Mouse (Mus musculus) layer of hippocampus, adult 9-11 months (tissue): Measurements from ENCODE around the gene Tceanc2.
A peak's percentile ranks its signal among the peaks of the same experiment; 100 is the strongest.
"Not testable (repeated sequence)": the region's sequence is repeated elsewhere in the genome, so short reads cannot be mapped to it uniquely, and the experiment has no call there.

ENCODE experiments used
- DNase-seq: peaks from one replicate; pipeline ENCODE4 v3.0.0; 2022

The Tceanc2 gene

GRCm38 (mm10) chr4:107126389-107126788 lies 52.5 kb downstream of the Tceanc2 start:
- DNase-seq, result no peak

DNA sequence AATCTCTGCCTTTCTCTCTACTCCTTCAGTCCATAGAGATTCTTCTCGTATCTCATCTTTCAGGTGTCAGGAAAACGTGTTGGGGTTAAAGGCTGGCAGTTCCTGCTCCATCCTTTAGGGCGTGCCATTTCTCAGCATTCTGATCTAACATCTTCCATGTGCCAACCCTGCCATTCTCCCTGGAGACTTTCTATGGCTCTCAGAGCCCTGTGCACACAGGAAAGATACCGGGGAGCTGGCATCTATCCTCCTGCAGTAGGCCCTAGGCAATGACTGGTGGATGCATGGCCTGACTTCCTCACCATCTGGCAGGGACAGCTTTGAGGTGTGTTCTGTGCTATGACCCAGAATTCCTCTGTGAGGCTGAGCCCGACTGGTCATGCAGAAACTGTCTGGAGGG lies 53.8 kb downstream of the Tceanc2 start:
- no peak for DNase-seq

DNA sequence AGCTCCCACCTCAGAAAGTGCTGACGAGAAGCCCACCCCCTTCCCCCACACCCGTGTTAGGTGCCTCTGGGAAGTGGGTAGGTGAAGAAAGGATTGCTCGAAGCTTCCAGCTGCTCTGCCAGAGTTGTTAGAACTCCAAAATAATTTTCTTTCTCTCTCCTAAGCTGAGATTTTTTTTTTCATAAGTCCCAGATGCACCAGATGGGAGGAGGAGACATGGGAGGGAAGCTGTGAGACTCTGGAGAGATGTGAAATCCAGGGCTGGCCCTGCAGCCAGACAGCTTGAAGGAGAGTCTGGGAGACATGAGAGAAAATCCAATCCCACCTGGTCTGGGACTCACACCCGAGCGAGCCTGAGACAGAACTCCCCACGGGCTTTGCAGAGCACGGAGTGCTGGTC lies 54.5 kb downstream of the Tceanc2 start:
- DNase-seq, result peak; percentile 17

DNA sequence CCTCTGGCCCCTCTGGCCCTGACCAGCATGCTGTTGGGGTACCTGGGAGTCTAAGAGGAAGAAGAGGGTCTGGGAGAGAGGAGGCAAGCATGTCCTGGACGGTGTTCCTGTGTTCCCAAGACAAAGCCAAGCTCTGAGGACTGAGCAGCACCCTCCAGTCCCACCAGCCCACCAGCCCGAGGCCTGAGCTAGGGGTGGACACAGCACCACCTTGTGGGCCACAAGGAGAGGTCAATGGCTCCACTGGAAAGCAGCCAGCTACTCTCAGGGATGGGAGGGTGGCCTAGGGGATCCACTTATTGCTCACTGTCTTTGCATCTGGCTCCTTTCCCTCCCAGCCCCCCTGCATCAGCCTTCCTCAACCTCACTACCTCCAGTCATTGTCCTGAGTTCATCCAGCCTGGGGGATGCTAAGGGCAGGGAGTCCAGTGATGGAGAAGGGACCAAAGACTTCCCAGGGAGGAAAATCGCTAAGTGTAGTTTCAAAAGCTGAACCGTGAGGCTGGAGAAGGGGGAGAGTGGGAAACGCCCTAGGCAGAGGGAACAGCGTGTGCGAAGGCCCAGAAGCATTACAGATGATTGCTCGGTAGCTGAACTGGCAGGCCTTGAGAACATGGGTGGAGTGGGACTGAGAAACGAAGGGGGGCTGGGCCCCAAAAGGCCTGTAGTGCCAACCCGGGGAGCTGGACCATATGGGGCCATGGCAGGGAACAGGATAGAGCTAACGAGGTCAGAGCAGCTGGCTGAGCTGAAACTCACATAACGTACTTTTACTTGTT lies 57.6 kb downstream of the Tceanc2 start:
- no peak for DNase-seq

GRCm38 (mm10) chr4:107120676-107121075 lies 58.2 kb downstream of the Tceanc2 start:
- DNase-seq, result no peak

- DNase-seq, result no peak
These were observed 59.9 kb downstream of the Tceanc2 start for GRCm38 (mm10) chr4:107119056-107119455.

GRCm38 (mm10) chr4:107117741-107118385 lies 61.1 kb downstream of the Tceanc2 start:
- DNase-seq, result no peak

DNA sequence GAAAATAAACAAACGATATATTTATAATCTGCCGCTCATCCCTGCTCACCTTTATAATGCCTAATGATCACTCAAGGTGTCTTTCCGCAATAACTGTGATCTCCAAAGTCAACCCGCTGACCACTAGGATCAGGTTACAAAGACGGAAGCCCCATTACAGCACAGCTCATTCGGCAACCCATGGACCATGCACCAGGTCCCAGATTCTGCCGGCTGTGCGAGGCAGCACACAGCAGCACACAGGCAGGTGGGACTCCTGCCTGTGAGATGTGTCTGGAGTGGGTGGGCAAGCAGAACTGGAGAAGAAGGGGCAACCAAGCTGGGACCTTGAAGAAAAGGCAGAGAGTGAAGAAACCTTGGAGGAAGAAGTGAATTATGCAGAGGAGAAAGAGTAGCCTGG lies 64.6 kb downstream of the Tceanc2 start:
- no peak for DNase-seq

DNA sequence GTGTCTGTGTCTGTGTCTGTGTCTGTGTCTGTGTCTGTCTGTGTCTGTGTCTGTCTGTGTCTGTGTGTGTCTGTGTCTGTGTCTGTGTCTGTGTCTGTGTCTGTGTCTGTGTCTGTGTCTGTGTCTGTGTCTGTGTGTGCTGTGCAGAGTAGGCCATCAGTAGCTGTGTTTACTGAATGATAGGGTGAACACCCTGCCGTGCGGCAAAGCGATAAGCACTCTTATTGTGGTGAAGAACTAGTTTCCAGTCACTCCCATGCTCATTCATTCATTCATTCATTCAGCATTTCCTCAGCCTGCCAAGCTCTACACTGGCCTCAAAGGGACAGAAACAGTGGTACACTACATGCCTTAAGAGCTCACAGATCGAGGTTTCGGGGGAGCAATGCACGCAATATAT lies 69.7 kb downstream of the Tceanc2 start:
- not testable (repeated sequence) for DNase-seq

DNA sequence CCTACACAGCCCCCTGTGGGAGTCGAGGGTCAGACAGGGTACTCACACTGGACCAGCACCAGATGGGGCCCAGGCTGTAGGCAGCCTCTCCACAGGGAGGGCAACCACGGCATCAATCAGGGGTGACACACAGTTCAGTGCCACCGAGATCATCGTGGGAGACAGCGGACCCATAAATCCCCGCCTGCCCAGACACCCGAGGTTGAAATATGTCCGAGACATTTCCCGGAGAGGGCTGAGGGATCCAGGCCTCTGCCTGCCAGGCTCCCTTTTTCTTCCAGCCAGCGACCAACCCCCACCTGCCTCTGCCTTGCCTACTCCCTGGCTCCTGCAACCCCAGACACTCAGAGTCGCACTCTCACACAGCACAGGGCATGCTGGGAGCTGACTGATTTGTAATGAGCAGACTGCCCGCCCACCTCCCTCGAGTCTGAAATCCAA lies 70.6 kb downstream of the Tceanc2 start:
- peak; percentile 37 for DNase-seq

GRCm38 (mm10) chr4:107106777-107107176 lies 72.1 kb downstream of the Tceanc2 start:
- DNase-seq, result no peak

- DNase-seq, result no peak
These were observed 76.7 kb downstream of the Tceanc2 start for GRCm38 (mm10) chr4:107102220-107102619.

DNA sequence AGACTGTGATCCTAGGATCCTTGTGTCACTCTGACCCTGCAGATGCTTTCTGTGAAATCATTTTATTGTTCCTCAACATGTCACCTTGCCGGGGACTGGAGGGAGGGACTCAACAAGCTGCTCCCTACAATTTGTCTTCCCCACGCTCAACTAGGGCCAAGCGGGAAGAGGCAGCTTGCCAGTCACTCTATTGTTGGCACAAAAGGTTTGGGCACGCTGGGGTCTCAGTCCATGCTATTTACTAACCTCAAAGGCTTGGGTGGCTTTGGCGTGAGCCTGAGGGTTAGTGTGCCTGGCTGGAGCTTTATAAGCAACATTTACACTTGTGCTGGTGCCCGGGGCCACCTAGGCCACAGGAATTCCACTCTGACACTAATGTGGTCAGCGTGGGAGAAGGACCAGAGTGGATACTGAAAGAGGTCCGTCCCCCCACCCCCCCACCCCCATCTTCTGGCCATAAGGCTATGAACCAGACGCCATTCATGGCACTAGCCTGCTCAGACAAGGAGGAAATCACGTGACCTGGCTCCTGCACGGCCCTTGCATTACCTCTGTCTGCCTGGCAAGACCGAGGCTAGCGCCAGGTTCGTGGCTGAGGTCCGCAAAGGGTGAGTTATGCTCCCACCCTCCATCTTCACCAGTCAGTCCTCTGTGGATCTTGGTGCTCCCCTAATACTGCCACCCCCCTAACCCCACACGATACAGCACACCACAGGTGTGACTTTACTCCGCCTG lies 80.0 kb downstream of the Tceanc2 start:
- no peak for DNase-seq

GRCm38 (mm10) chr4:107098375-107098774 lies 80.5 kb downstream of the Tceanc2 start:
- no peak for DNase-seq

- no peak for DNase-seq
These were observed 81.0 kb downstream of the Tceanc2 start for GRCm38 (mm10) chr4:107097871-107098270.

DNA sequence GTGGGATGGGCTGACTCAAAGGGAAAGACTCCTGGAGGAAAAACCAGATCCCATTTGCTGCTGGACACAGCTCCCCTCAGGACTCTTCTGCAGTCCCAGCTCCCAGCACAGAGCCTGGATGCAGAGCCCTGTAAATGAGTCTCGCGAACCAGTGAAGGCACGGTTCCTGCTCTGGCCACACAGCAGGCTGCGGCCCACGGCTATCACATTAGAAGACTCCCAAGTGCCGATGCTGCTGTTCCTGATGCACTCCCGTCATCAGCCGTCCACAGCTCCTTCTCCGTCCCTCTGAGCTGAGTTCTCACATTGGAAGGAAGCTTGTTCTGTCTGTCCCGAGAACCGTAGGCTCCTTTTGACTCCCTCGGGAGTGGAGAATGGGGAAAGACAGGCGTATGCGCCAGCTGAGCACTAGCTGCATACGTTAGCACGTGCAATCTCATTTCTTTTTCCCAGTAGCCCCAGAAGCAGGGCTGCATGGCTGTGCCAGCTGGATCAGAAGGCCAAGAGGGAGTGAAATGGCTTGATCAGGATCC lies 82.0 kb downstream of the Tceanc2 start, which contains the start of gene Cdcp2:
Gene Cdcp2, plus strand, starts transcription at position 51 of the 533 bp plus-strand sequence.
- no peak for DNase-seq

DNA sequence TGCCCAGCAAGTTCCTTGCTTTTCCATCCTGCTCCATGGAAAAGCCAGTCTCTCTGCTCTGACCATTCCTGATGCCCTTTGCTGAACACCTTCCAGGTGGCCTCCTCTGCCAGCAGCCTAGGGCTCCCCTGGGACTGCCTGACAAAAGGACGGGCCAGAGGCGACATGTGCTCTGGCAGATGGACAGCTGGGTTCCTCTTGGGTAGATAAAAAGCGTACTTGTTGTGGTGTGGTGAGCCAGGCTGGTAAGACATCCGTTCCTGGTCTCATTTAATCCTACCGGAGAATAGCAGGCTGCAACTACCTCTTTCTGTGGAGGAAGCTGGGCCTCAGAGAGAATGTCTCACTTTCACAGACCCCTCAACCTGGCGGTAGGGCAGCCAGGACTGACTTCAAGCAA lies 82.9 kb downstream of the Tceanc2 start:
- DNase-seq, result no peak

DNA sequence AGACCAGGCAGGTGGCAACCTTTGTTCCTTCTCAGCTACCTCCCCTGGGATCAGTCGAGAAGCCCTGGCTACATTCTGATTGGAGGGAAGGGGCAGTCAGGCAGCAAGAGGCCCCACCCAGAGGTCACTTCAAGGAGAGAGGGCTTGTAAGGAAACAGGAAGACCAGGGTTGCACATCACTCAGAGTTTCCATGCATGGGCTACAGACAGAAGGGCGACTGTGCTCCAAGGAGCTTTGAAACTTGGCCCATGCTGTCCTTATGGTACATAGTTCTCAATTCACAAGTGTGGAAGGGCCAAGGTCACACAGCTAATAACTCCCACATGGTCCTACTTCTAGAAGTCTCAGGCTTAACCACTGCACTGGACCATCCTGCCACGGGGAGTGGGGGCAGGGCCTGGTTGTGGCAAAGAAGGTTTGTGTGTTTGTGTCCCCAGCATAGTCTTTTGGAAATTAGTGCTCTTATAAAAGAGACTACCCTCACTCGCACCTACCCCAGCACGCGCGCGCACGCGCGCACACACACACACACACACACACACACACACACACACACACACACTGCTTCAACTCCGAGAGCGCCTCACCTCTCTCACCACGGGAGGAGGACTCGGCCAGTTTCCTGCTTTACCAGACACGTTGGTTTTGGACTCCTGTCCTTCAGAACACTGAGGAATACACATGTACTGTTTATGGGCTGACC lies 84.3 kb downstream of the Tceanc2 start:
- no peak for DNase-seq

- no peak for DNase-seq
These were observed 87.2 kb downstream of the Tceanc2 start for GRCm38 (mm10) chr4:107091696-107092095.

DNA sequence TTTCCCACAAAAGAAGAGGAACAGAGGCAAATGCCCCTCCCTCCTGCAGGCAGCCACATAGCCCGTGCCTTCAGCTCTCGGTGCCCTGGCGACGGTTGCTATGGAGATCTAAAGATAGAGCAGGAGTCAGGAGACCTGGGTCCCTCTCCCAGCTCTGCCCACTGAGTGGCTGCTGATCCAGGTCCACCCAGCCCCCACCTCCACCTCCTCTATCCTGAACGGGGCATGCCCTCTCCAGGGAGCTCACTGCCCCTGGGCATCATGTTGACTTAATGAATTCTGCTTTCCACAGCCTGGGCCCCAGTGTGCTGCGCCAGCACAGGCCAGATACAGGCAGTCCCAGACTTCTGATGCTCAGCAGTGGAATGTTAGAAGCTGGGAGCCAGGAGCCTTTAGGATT lies 94.1 kb downstream of the Tceanc2 start:
- peak; percentile 92 for DNase-seq

- DNase-seq, result no peak
These were observed 94.6 kb downstream of the Tceanc2 start for GRCm38 (mm10) chr4:107084343-107084742.
